Mouse (Mus musculus) MEL (cell line): Measurements from ENCODE around the gene Shc4. TPM values are rescaled to one million over a fixed set of nuclear protein-coding genes. Genes with fewer than 3 reads are reported as not detected.

Experiments
- DNase-seq: peaks from one replicate; pipeline ENCODE4 v3.0.0; 2011; ENCODE audit warnings: low read depth, low spot score
- H3K27ac ChIP-seq: 2 replicates; pipeline ENCODE4 v1.5.1; 2012; ENCODE audit warnings: low read depth, mild to moderate bottlenecking, control low read depth, low read length, moderate library complexity; ENCODE audit not compliant: control insufficient read depth
- H3K27me3 ChIP-seq, 2 experiments: fragments of 150-350 bp in 1 of 2; sonication (generic) in 1 of 2; 2 replicates each; pipeline ENCODE4 v1.6.1; 2012; ENCODE audit warnings: low read length in 2 of 2, mild to moderate bottlenecking in 2 of 2, improper control_type of control experiment in 1 of 2, moderate library complexity in 1 of 2; ENCODE audit not compliant: insufficient read depth in 2 of 2, control insufficient read depth in 1 of 2
- H3K36me3 ChIP-seq, 2 experiments: 2 replicates each; pipeline ENCODE4 v1.6.1; 2012 to 2014; ENCODE audit warnings: low read length in 2 of 2, improper control_type of control experiment in 1 of 2, inconsistent platforms in 1 of 2, mild to moderate bottlenecking in 1 of 2; ENCODE audit not compliant: insufficient read depth in 2 of 2, control insufficient read depth in 1 of 2
- H3K4me1 ChIP-seq, 2 experiments: fragments of 150-350 bp in 1 of 2; sonication (generic) in 1 of 2; 2 replicates each; pipeline ENCODE4 v1.6.1; 2012; ENCODE audit warnings: low read length in 2 of 2, improper control_type of control experiment in 1 of 2, mild to moderate bottlenecking in 1 of 2; ENCODE audit not compliant: insufficient read depth in 2 of 2, control insufficient read depth in 1 of 2
- H3K4me3 ChIP-seq, 2 experiments: fragments of 150-350 bp in 1 of 2; sonication (generic) in 1 of 2; 2 replicates each; pipeline ENCODE4 v1.5.1; 2012; ENCODE audit warnings: low read depth in 2 of 2, low read length in 2 of 2, mild to moderate bottlenecking in 2 of 2, moderate library complexity in 2 of 2, control low read depth in 1 of 2, improper control_type of control experiment in 1 of 2; ENCODE audit not compliant: control insufficient read depth in 1 of 2, insufficient read depth in 1 of 2
- H3K79me2 ChIP-seq: 2 replicates; pipeline ENCODE4 v1.6.1; 2012; ENCODE audit warnings: mild to moderate bottlenecking, low read length, moderate library complexity; ENCODE audit not compliant: control insufficient read depth, poor library complexity, insufficient read depth
- H3K9ac ChIP-seq: 2 replicates; pipeline ENCODE4 v1.6.1; 2012; ENCODE audit warnings: low read depth, mild to moderate bottlenecking, control low read depth, low read length, moderate library complexity; ENCODE audit not compliant: control insufficient read depth, poor library complexity, severe bottlenecking
- H3K9me3 ChIP-seq: fragments of 150-350 bp; sonication (generic); replicated peaks from 2 replicates; pipeline ENCODE4 v1.6.1; 2012; ENCODE audit warnings: mild to moderate bottlenecking, low read length, improper control_type of control experiment, moderate library complexity; ENCODE audit not compliant: insufficient read depth
- BHLHE40 ChIP-seq: IDR thresholded peaks from 2 replicates; pipeline ENCODE4 v1.6.1; 2012; ENCODE audit warnings: low read depth, mild to moderate bottlenecking, inconsistent platforms, low read length, improper control_type of control experiment, borderline replicate concordance
- ELF1 ChIP-seq: IDR thresholded peaks from 2 replicates; pipeline ENCODE4 v1.6.1; 2014; ENCODE audit warnings: low read depth, mild to moderate bottlenecking, inconsistent platforms, low read length, improper control_type of control experiment, moderate library complexity
- GATA1 ChIP-seq: IDR thresholded peaks from 2 replicates; pipeline ENCODE4 v1.6.1; 2011; ENCODE audit warnings: low read depth, low read length, improper control_type of control experiment
- MAFK ChIP-seq: IDR thresholded peaks from 2 replicates; pipeline ENCODE4 v1.6.1; 2011; ENCODE audit warnings: low read depth, mild to moderate bottlenecking, low read length, improper control_type of control experiment, borderline replicate concordance
- MAX ChIP-seq: IDR thresholded peaks from 2 replicates; pipeline ENCODE4 v1.6.1; 2011; ENCODE audit warnings: low read length, improper control_type of control experiment
- MAZ ChIP-seq: IDR thresholded peaks from 2 replicates; pipeline ENCODE4 v1.6.1; 2012; ENCODE audit warnings: low read depth, mild to moderate bottlenecking, inconsistent platforms, low read length, improper control_type of control experiment
- MEF2A ChIP-seq: IDR thresholded peaks from 2 replicates; pipeline ENCODE4 v1.6.1; 2014; ENCODE audit warnings: low read depth, mild to moderate bottlenecking, inconsistent platforms, low read length, improper control_type of control experiment; ENCODE audit not compliant: poor library complexity, insufficient replicate concordance, severe bottlenecking; ENCODE audit errors: extremely low read depth
- NRF1 ChIP-seq: IDR thresholded peaks from 2 replicates; pipeline ENCODE4 v1.6.1; 2014; ENCODE audit warnings: low read depth, mild to moderate bottlenecking, inconsistent platforms, low read length, improper control_type of control experiment, moderate library complexity; ENCODE audit not compliant: poor library complexity, insufficient read depth, severe bottlenecking
- POLR2A ChIP-seq, 2 experiments: IDR thresholded peaks; 2 replicates each; pipeline ENCODE4 v1.6.1; 2011 to 2012; ENCODE audit warnings: low read length in 2 of 2, mild to moderate bottlenecking in 2 of 2, control low read depth in 1 of 2, improper control_type of control experiment in 1 of 2, low read depth in 1 of 2, moderate library complexity in 1 of 2; ENCODE audit not compliant: control insufficient read depth in 1 of 2, insufficient read depth in 1 of 2, poor library complexity in 1 of 2
- POLR2AphosphoS2 ChIP-seq: IDR thresholded peaks from 2 replicates; pipeline ENCODE4 v1.6.1; 2011; ENCODE audit warnings: low read length, improper control_type of control experiment
- POLR2AphosphoS5 ChIP-seq: IDR thresholded peaks from 2 replicates; pipeline ENCODE4 v1.6.1; 2012; ENCODE audit warnings: low read depth, borderline replicate concordance, mild to moderate bottlenecking, inconsistent platforms, low read length, moderate library complexity, mixed read lengths
- RCOR1 ChIP-seq: IDR thresholded peaks from 2 replicates; pipeline ENCODE4 v1.6.1; 2012; ENCODE audit warnings: low read depth, mild to moderate bottlenecking, inconsistent platforms, low read length, improper control_type of control experiment
- SIN3A ChIP-seq: IDR thresholded peaks from 2 replicates; pipeline ENCODE4 v1.6.1; 2012; ENCODE audit warnings: low read length, improper control_type of control experiment, inconsistent platforms
- TBP ChIP-seq: IDR thresholded peaks from 2 replicates; pipeline ENCODE4 v1.8.0; 2011; ENCODE audit warnings: low read depth, low read length, improper control_type of control experiment
- UBTF ChIP-seq: IDR thresholded peaks from 2 replicates; pipeline ENCODE4 v1.6.1; 2012; ENCODE audit warnings: low read depth, mild to moderate bottlenecking, inconsistent platforms, low read length, improper control_type of control experiment, moderate library complexity, borderline replicate concordance; ENCODE audit not compliant: insufficient read depth
- USF1 ChIP-seq: IDR thresholded peaks from 2 replicates; pipeline ENCODE4 v1.6.1; 2014; ENCODE audit warnings: low read depth, mild to moderate bottlenecking, inconsistent platforms, low read length, improper control_type of control experiment, moderate library complexity
- USF2 ChIP-seq, 2 experiments: IDR thresholded peaks; 2 replicates each; pipeline ENCODE4 v1.6.1; 2011 to 2012; ENCODE audit warnings: improper control_type of control experiment in 2 of 2, low read length in 2 of 2, borderline replicate concordance in 1 of 2, inconsistent platforms in 1 of 2, low read depth in 1 of 2, mild to moderate bottlenecking in 1 of 2; ENCODE audit not compliant: insufficient read depth in 1 of 2
- ZC3H11A ChIP-seq: IDR thresholded peaks from 2 replicates; pipeline ENCODE4 v1.6.1; 2012; ENCODE audit warnings: low read depth, mild to moderate bottlenecking, inconsistent platforms, low read length, improper control_type of control experiment
- polyA plus RNA-seq, 2 experiments: library from polyadenylated mRNA; stranded (reverse) in 1 of 2; unstranded in 1 of 2; fragments of >175 nt in 1 of 2; fragments of >200 nt in 1 of 2; gene quantifications; 2 replicates each; pipeline versions ENCODE4 v1.2.1 to v1.2.4; 2012; ENCODE audit warnings: low replicate concordance in 2 of 2, low read depth in 1 of 2; ENCODE audit not compliant: insufficient read length in 2 of 2, insufficient read depth in 1 of 2, missing spikeins in 1 of 2
- total RNA-seq: library from RNA; depleted of rRNA; stranded (reverse); fragments of 300-350 nt; gene quantifications from 2 replicates; pipeline ENCODE4 v1.2.3, GENCODE M21; 2012

The Shc4 gene
- total and polyA plus RNA-seq, 3 experiments, result 0.38 to 1.1 TPM; not detected in 1

DNA sequence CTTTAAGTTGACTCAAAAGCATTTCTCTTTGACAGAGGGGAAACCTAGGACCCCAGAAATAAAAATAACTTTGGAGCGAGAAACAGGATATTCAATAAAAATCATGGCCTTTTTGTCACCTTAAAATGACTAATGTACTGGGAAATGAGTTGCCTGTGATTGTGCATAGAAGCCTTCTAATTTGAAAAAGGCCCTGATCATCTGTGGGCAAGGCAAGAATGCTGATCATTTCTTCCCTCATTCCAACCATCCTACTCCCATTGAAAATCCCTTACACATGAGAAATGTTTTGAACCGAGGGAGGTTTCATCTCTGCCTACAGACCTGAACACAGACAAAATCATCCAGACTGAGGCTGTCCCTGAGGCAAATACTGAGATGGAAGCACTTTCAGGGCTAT lies 21.1 kb downstream of the Shc4 start (continued):
- TF ChIP-seq UBTF, result no peak
- TF ChIP-seq SIN3A, result no peak
- TF ChIP-seq, all 39 proteins: peak for 0

DNA sequence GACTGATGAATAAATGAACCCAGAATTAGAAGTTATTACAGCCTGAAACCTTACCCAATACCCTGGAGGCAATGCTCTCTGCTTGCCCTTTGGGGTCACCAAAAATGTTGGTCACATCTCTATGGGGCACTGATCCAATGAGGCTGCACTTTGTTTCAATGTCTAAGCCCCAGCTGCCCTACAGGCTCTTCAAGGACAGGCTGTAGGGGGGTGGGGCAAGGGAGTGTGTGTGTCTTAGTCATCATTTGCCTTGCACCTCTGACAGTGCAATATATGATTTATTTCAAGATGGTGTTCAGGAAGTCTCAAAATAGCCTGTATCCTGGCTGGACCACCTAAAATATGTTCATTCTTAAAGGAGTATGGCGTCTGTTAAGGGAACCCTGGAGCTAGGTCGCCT lies 22.3 kb downstream of the Shc4 start:
- Histone ChIP-seq H3K36me3 (no peaks in the 10 kb centered on the region), H3K9ac (no peak overlapping the region), H3K27ac (no peak overlapping the region), H3K79me2 (no peaks in the 10 kb centered on the region)
- DNase-seq, result no peak
- TF ChIP-seq MAZ (no peak), RCOR1 (no peak), GATA1 (no peak), ZC3H11A (no peak), TBP (no peak), POLR2AphosphoS5 (no peak), MAX (no peak)
- TF ChIP-seq, all 39 proteins: peak for 0
- no peaks in the 10 kb centered on the region for H3K4me1 ChIP-seq
- peaks cover 0 to 5% of the 10 kb centered on the region in 2 experiments; a peak in 1 of 4 replicates for H3K27me3 ChIP-seq
- no peak overlapping the region for H3K4me3 ChIP-seq
- no peaks in the 10 kb centered on the region for H3K9me3 ChIP-seq

GRCm38 (mm10) chr2:125696219-125696618 lies 27.7 kb downstream of the Shc4 start:
- H3K4me1 ChIP-seq, result no peaks in the 10 kb centered on the region
- H3K9me3 ChIP-seq, result no peaks in the 10 kb centered on the region
- no peak overlapping the region for H3K4me3 ChIP-seq
- H3K36me3 ChIP-seq, result no peaks in the 10 kb centered on the region
- no peak for DNase-seq
- H3K79me2 ChIP-seq, result no peaks in the 10 kb centered on the region
- TF ChIP-seq POLR2AphosphoS2, result no peak
- TF ChIP-seq BHLHE40, result no peak
- TF ChIP-seq USF1, result no peak
- TF ChIP-seq MAFK, result no peak
- TF ChIP-seq MAZ, result no peak
- no peak for TF ChIP-seq NRF1
- TF ChIP-seq, all 39 proteins: peak for 0
- H3K27ac ChIP-seq, result no peak overlapping the region
- H3K9ac ChIP-seq, result no peak overlapping the region
- H3K27me3 ChIP-seq, result peaks cover 0 to 2% of the 10 kb centered on the region in 2 experiments; a peak in 3 of 4 replicates

- Histone ChIP-seq H3K4me1 (no peaks in the 10 kb centered on the region), H3K27me3 (peaks cover 0 to 2% of the 10 kb centered on the region in 2 experiments; a peak in 3 of 4 replicates), H3K9me3 (no peaks in the 10 kb centered on the region), H3K9ac (no peak overlapping the region), H3K79me2 (no peaks in the 10 kb centered on the region), H3K4me3 (no peak overlapping the region), H3K36me3 (no peaks in the 10 kb centered on the region), H3K27ac (no peak overlapping the region)
- DNase-seq, result no peak
- TF ChIP-seq POLR2AphosphoS5 (no peak), ELF1 (no peak), MAZ (no peak), BHLHE40 (no peak), POLR2A (IDR thresholded peaks at IDR 0.05; ENCODE audit: control insufficient read depth in 1 of 2, insufficient read depth in 1 of 2, low read depth in 1 of 2, low read length in 2 of 2, poor library complexity in 1 of 2) (no peak), USF2 (IDR thresholded peaks at IDR 0.05; ENCODE audit: borderline replicate concordance in 1 of 2, insufficient read depth in 1 of 2, low read depth in 1 of 2, low read length in 2 of 2) (no peak), MEF2A (no peak), SIN3A (no peak)
Measured at GRCm38 (mm10) chr2:125694798-125695197, 29.1 kb downstream of the Shc4 start.
